Mouse (Mus musculus): ENCODE results near the gene Rnase12.
A peak's percentile ranks its signal among the peaks of the same experiment; 100 is the strongest.
"Not testable (repeated sequence)": the region's sequence is repeated elsewhere in the genome, so short reads cannot be mapped to it uniquely, and the experiment has no call there.

DNA sequence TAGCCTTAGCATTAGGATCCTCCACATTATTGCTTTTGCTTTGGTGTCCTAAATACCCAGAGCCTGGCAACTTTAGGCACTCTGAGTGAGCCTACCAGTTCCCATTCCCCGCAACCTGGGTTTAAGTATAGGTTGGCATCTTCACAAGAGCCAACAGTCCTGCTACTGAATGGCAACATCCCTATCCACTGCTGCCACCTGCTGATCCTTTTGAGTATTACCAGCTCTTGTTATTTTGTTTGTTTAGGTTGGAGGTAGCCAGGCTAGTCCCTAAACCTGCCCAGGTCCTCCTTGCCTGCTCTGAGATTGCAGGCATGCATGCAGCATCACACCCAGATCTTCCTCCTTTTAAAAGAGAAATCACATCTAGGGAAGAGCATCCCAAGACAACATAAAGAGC, 40.8 kb upstream of the Rnase12 start:
- not testable (repeated sequence) for TF ChIP-seq EP300 (IDR thresholded peaks at IDR 0.05)
- TF ChIP-seq CTCF (IDR thresholded peaks at IDR 0.05): peak; percentile 76

All from lung, postnatal 0 days (tissue).